Comparison of ENCODE assay signal across 14 mouse cellular contexts in genomic region chr2:173425754-173426153, GRCm38 (mm10).
"Had no signal": no experiment of that assay in that cellular context is flagged by ENCODE, and none has a peak within 500 bp of the region (broad histone marks: within the 10 kb centered on the region; RNA-seq: fewer than 3 reads in every experiment).

No protein-coding gene starts in this region.

- H3K4me3 ChIP-seq: left cerebral cortex, adult 2 months; limb, embryonic 12.5 days; neural tube, embryonic 12.5 days had no signal

- H3K9ac ChIP-seq: limb, embryonic 12.5 days; liver, embryonic 14.5 days; neural tube, embryonic 12.5 days had no signal

- H3K27ac ChIP-seq: kidney, postnatal 0 days; left cerebral cortex, adult 2 months; limb, embryonic 12.5 days; liver, embryonic 14.5 days; neural tube, embryonic 12.5 days had no signal

- ATAC-seq: intestine, postnatal 0 days had no signal

- H3K9me3 ChIP-seq: limb, embryonic 12.5 days; neural tube, embryonic 12.5 days had no signal

- H3K27me3 ChIP-seq: limb, embryonic 12.5 days; neural tube, embryonic 12.5 days had no signal

- H3K36me3 ChIP-seq: limb, embryonic 12.5 days; neural tube, embryonic 12.5 days had no signal

- H3K4me2 ChIP-seq: limb, embryonic 12.5 days; neural tube, embryonic 12.5 days had no signal

- DNase-seq: kidney, adult 8-10 months; kidney, postnatal 4 days; liver; lung, adult 2 months; lung, postnatal 36 days; right cerebral cortex, postnatal 4 days; spleen, adult 18-20 months; thymus, adult 18-20 months had no signal
